Comparison of ENCODE assay signal across 8 mouse cellular contexts in the genomic region with DNA sequence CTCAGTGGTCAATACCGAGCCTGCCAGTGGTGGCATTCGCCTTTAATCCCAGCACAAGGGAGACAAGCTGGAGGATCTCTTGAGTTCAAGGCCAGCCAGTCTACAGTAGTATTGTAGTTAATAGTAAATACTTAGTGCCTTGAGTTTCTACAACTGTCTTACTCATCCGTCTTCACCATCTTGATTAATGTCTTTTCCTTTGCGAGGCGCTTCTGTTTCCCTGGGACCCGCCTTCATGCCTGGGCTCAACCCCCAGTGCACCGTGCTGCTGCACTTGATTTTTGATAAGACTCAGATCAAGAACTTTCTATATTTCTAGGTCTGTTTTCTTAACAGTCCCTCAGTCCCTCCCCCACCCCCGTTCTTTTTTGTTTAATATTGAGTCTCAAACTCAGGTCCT. TPM values are rescaled to one million over a fixed set of nuclear protein-coding genes. Genes with fewer than 3 reads are reported as not detected.
DNase-seq lines count a peak whose midpoint lies in the region; ATAC-seq and TF ChIP-seq lines count a peak whose summit lies in the region.

No protein-coding gene starts in this region.

- ATAC-seq in heart, embryonic 13.5 days (ENCODE audit: extremely low read depth, insufficient number of reproducible peaks, low FRiP score, low TSS enrichment): no peak
- no peak for ATAC-seq in forebrain, postnatal 0 days
- ATAC-seq in cerebellum, adult (ENCODE audit: insufficient number of reproducible peaks, low FRiP score, low TSS enrichment): no peak

- peak overlapping the region; percentile 91 for H3K4me3 ChIP-seq in heart, embryonic 13.5 days
- H3K4me3 ChIP-seq in MEL (ENCODE audit: control insufficient read depth in 1 of 2, insufficient read depth in 1 of 2, low read depth in 2 of 2, low read length in 2 of 2): peak overlapping the region; percentile 85 to 95
- H3K4me3 ChIP-seq in forebrain, postnatal 0 days (ENCODE audit: low read depth, low read length): peak overlapping the region; percentile 85
- peak overlapping the region; percentile 87 for H3K4me3 ChIP-seq in midbrain, embryonic 10.5 days

- H3K4me2 ChIP-seq in heart, embryonic 13.5 days: peak overlapping the region; percentile 88
- peak overlapping the region; percentile 97 for H3K4me2 ChIP-seq in forebrain, postnatal 0 days (ENCODE audit: low read depth)

- H3K9ac ChIP-seq in heart, embryonic 13.5 days: peak overlapping the region; percentile 88
- peak overlapping the region; percentile 85 for H3K9ac ChIP-seq in MEL (ENCODE audit: control insufficient read depth, low read depth, low read length, poor library complexity, severe bottlenecking)
- H3K9ac ChIP-seq in forebrain, postnatal 0 days: peak overlapping the region; percentile 93

- intact Hi-C loops in heart, postnatal 10 days (cut with DNase I): no loop called here

- peaks cover 25% of the 10 kb centered on the region for H3K79me2 ChIP-seq in MEL (ENCODE audit: control insufficient read depth, insufficient read depth, low read length, poor library complexity)

- TF ChIP-seq RAD21 in MEL (IDR thresholded peaks at IDR 0.05; ENCODE audit: low read depth, low read length): no peak

- DNase-seq in heart, postnatal 10 days: no peak
- peak; percentile 60 for DNase-seq in MEL (ENCODE audit: low read depth, low spot score)
- no peak for DNase-seq in forebrain, postnatal 0 days
- no peak for DNase-seq in midbrain, embryonic 10.5 days (ENCODE audit: low spot score)
- DNase-seq in spleen, postnatal 36 days (ENCODE audit: low spot score in 2 of 2): no peak
- no peak for DNase-seq in thymus, adult 18-20 months

- no peak for TF ChIP-seq EP300 in MEL (IDR thresholded peaks at IDR 0.05; ENCODE audit: low read depth in 1 of 2, low read length in 2 of 2)

- H3K9me3 ChIP-seq in heart, embryonic 13.5 days: no peaks in the 10 kb centered on the region
- no peaks in the 10 kb centered on the region for H3K9me3 ChIP-seq in MEL (replicated peaks; ENCODE audit: insufficient read depth, low read length)
- H3K9me3 ChIP-seq in forebrain, postnatal 0 days (ENCODE audit: low read length): no peaks in the 10 kb centered on the region
- no peaks in the 10 kb centered on the region for H3K9me3 ChIP-seq in midbrain, embryonic 10.5 days (replicated peaks)

- 35% methylated on average over 8 of the region's 8 CpGs for WGBS in heart, embryonic 13.5 days
- WGBS in forebrain, postnatal 0 days: 50% methylated on average over 8 of the region's 8 CpGs
- 48% methylated on average over 8 of the region's 8 CpGs for WGBS in midbrain, embryonic 10.5 days

- no peak for TF ChIP-seq CTCF in MEL (IDR thresholded peaks at IDR 0.05 in 2 of 3, conservative IDR thresholded peaks at IDR 0.05 in 1 of 3; ENCODE audit: control insufficient read depth in 1 of 3, insufficient read depth in 1 of 3, low read depth in 2 of 3, low read length in 3 of 3, poor library complexity in 1 of 3, severe bottlenecking in 1 of 3)
- no peak for TF ChIP-seq CTCF in forebrain, postnatal 0 days (IDR thresholded peaks at IDR 0.05; ENCODE audit: low read depth)

- no peak overlapping the region for H3K27ac ChIP-seq in heart, embryonic 13.5 days (replicated peaks)
- peak overlapping the region; percentile 51 for H3K27ac ChIP-seq in MEL (ENCODE audit: control insufficient read depth, low read depth, low read length)
- H3K27ac ChIP-seq in forebrain, postnatal 0 days (ENCODE audit: low read depth, low read length): no peak overlapping the region
- no peak overlapping the region for H3K27ac ChIP-seq in midbrain, embryonic 10.5 days (replicated peaks)

- TF ChIP-seq POLR2A in MEL (IDR thresholded peaks at IDR 0.05; ENCODE audit: control insufficient read depth in 1 of 2, insufficient read depth in 1 of 2, low read depth in 1 of 2, low read length in 2 of 2, poor library complexity in 1 of 2): no peak

- H3K36me3 ChIP-seq in heart, embryonic 13.5 days: peaks cover 13% of the 10 kb centered on the region
- H3K36me3 ChIP-seq in MEL (ENCODE audit: control insufficient read depth in 1 of 2, insufficient read depth in 2 of 2, low read length in 2 of 2): peaks cover 1 to 8% of the 10 kb centered on the region in 2 experiments; a peak in 3 of 4 replicates
- H3K36me3 ChIP-seq in forebrain, postnatal 0 days (ENCODE audit: insufficient read depth): peaks cover 4% of the 10 kb centered on the region; the same call in 1 of the 2 replicates
- 0 out of 2 replicates have a peak, but pooled peaks cover 3% of the 10 kb centered on the region for H3K36me3 ChIP-seq in midbrain, embryonic 10.5 days

- 0 out of 2 replicates have a peak, but pooled peaks cover 3% of the 10 kb centered on the region for H3K27me3 ChIP-seq in heart, embryonic 13.5 days (replicated peaks)
- no peaks in the 10 kb centered on the region for H3K27me3 ChIP-seq in MEL (ENCODE audit: control insufficient read depth in 1 of 2, insufficient read depth in 2 of 2, low read length in 2 of 2)
- no peaks in the 10 kb centered on the region for H3K27me3 ChIP-seq in forebrain, postnatal 0 days (ENCODE audit: insufficient read depth, low read length)
- H3K27me3 ChIP-seq in midbrain, embryonic 10.5 days (ENCODE audit: low read depth, poor library complexity, severe bottlenecking): peaks cover 21% of the 10 kb centered on the region

- H3K4me1 ChIP-seq in heart, embryonic 13.5 days: peaks cover 21% of the 10 kb centered on the region
- peaks cover 4 to 7% of the 10 kb centered on the region in 2 experiments; a peak in 3 of 4 replicates for H3K4me1 ChIP-seq in MEL (ENCODE audit: control insufficient read depth in 1 of 2, insufficient read depth in 2 of 2, low read length in 2 of 2)
- peaks cover 12% of the 10 kb centered on the region for H3K4me1 ChIP-seq in forebrain, postnatal 0 days (ENCODE audit: insufficient read depth)
- peaks cover 26% of the 10 kb centered on the region for H3K4me1 ChIP-seq in midbrain, embryonic 10.5 days

TF ChIP-seq in MEL, 35 proteins besides CTCF, POLR2A, EP300 and RAD21:
- no peak for TF ChIP-seq UBTF (IDR thresholded peaks at IDR 0.05; ENCODE audit: borderline replicate concordance, insufficient read depth, low read depth, low read length)
- 0 out of 2 replicates have a peak, but pooled peaks have one; percentile 20 for TF ChIP-seq GATA1 (IDR thresholded peaks at IDR 0.05; ENCODE audit: low read depth, low read length)
- TF ChIP-seq MAZ (IDR thresholded peaks at IDR 0.05; ENCODE audit: low read depth, low read length): no peak
- TF ChIP-seq E2F4 (IDR thresholded peaks at IDR 0.05; ENCODE audit: borderline replicate concordance, low read depth, low read length): no peak
- TF ChIP-seq SMC3 (IDR thresholded peaks at IDR 0.05; ENCODE audit: low read depth, low read length): no peak
- no peak for TF ChIP-seq MAX (IDR thresholded peaks at IDR 0.05; ENCODE audit: low read length)
- no peak for TF ChIP-seq GABPA (IDR thresholded peaks at IDR 0.05; ENCODE audit: low read depth, low read length)

RNA-seq across cellular contexts. Expression of a gene that starts 2.4 kb away (rescaled TPM):
- polyA plus RNA-seq in heart, embryonic 13.5 days (2015; fragmentation: Nextera tagmentation; extraction: Ambion mirVana): 204 and 221 TPM in 2 replicates
- total RNA-seq in heart, postnatal 10 days (2021): 100 to 1,000 TPM; 352 to 392 TPM
- total RNA-seq in MEL (2012; rRNA removed): 89.6 and 105 TPM in 2 replicates
- polyA plus RNA-seq in MEL (2012; ENCODE audit: insufficient read depth in 1 of 2, insufficient read length in 2 of 2, low read depth in 1 of 2, low replicate concordance in 2 of 2, missing spikeins in 1 of 2): 10 to 100 TPM in 1 of 2 experiments, not detected in 1; 56.2 TPM
- 306 and 379 TPM in 2 replicates for total RNA-seq in forebrain, postnatal 0 days (2014; rRNA removed)
- polyA plus RNA-seq in forebrain, postnatal 0 days (2015; fragmentation: Nextera tagmentation; extraction: Ambion mirVana): 559 and 716 TPM in 2 replicates
- polyA plus RNA-seq in midbrain, embryonic 10.5 days (2016; fragmentation: Nextera tagmentation; extraction: Ambion mirVana): 77.0 and 90.5 TPM in 2 replicates

RNA-seq across cellular contexts. Expression of a gene that starts 25.8 kb away (rescaled TPM):
- 59.1 and 68.9 TPM in 2 replicates for polyA plus RNA-seq in heart, embryonic 13.5 days (2015; fragmentation: Nextera tagmentation; extraction: Ambion mirVana)
- total RNA-seq in heart, postnatal 10 days (2021): 10 to 100 TPM; 22.8 to 29.7 TPM
- 87.9 and 88.0 TPM in 2 replicates for total RNA-seq in MEL (2012; rRNA removed)
- 100 to 1,000 TPM in 1 of 2 experiments, not detected in 1; 101 TPM for polyA plus RNA-seq in MEL (2012; ENCODE audit: insufficient read depth in 1 of 2, insufficient read length in 2 of 2, low read depth in 1 of 2, low replicate concordance in 2 of 2, missing spikeins in 1 of 2)
- 119 and 138 TPM in 2 replicates for total RNA-seq in forebrain, postnatal 0 days (2014; rRNA removed)
- polyA plus RNA-seq in forebrain, postnatal 0 days (2015; fragmentation: Nextera tagmentation; extraction: Ambion mirVana): 196 and 226 TPM in 2 replicates
- polyA plus RNA-seq in midbrain, embryonic 10.5 days (2016; fragmentation: Nextera tagmentation; extraction: Ambion mirVana): 67.1 and 81.1 TPM in 2 replicates

RNA-seq across cellular contexts. Expression of a gene that starts 49.2 kb away (rescaled TPM):
- polyA plus RNA-seq in heart, embryonic 13.5 days (2015; fragmentation: Nextera tagmentation; extraction: Ambion mirVana): not detected in 2 replicates
- total RNA-seq in heart, postnatal 10 days (2021): not detected
- total RNA-seq in MEL (2012; rRNA removed): not detected in 2 replicates
- not detected for polyA plus RNA-seq in MEL (2012; ENCODE audit: insufficient read depth in 1 of 2, insufficient read length in 2 of 2, low read depth in 1 of 2, low replicate concordance in 2 of 2, missing spikeins in 1 of 2)
- not detected in 2 replicates for total RNA-seq in forebrain, postnatal 0 days (2014; rRNA removed)
- polyA plus RNA-seq in forebrain, postnatal 0 days (2015; fragmentation: Nextera tagmentation; extraction: Ambion mirVana): not detected in 2 replicates
- polyA plus RNA-seq in midbrain, embryonic 10.5 days (2016; fragmentation: Nextera tagmentation; extraction: Ambion mirVana): not detected in 2 replicates

RNA-seq across cellular contexts. Expression of a gene that starts 52.2 kb away (rescaled TPM):
- 0.13 and 0.25 TPM in 2 replicates for polyA plus RNA-seq in heart, embryonic 13.5 days (2015; fragmentation: Nextera tagmentation; extraction: Ambion mirVana)
- under 1 TPM; 0.10 to 0.31 TPM for total RNA-seq in heart, postnatal 10 days (2021)
- 0.03 and 0.04 TPM in 2 replicates for total RNA-seq in MEL (2012; rRNA removed)
- polyA plus RNA-seq in MEL (2012; ENCODE audit: insufficient read depth in 1 of 2, insufficient read length in 2 of 2, low read depth in 1 of 2, low replicate concordance in 2 of 2, missing spikeins in 1 of 2): under 1 TPM in 1 of 2 experiments, not detected in 1; 0.10 TPM
- total RNA-seq in forebrain, postnatal 0 days (2014; rRNA removed): 22.8 and 24.0 TPM in 2 replicates
- 11.1 and 15.6 TPM in 2 replicates for polyA plus RNA-seq in forebrain, postnatal 0 days (2015; fragmentation: Nextera tagmentation; extraction: Ambion mirVana)
- polyA plus RNA-seq in midbrain, embryonic 10.5 days (2016; fragmentation: Nextera tagmentation; extraction: Ambion mirVana): 0.73 and 0.86 TPM in 2 replicates
